Mouse (Mus musculus) left cerebral cortex, adult 18-20 months (tissue): ENCODE measurements at regions not wholly inside any gene's neighbourhood (a gene's known extent, or its start where the extent isn't known, plus 50 kb on each side); places are given as distances from the start of the nearest gene placed in this dataset.

Experiments
- DNase-seq, 2 experiments: peaks; one replicate each; pipeline ENCODE4 v3.0.0; 2021 to 2022; ENCODE audit warnings: low spot score in 2 of 2, mixed read lengths in 1 of 2

DNA sequence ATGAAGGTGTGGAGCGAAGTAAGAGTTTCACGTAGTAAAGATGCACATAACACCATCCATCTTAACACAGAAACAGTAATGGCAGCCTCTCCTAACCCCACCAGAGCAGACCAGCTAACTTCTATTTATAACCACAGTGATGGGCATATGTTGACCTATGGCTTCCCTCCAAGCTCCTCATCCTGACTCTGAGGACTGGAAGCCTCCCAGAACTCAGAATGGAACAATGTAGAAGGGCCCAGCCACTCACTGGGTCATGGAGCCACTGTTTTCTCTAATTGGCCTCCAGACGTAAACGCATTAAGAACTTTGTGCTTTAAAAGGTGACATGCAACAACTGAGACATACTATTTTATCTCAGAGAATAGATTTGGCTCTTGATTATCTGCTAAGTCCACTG is 77.0 kb downstream of the Irs2 start:
- DNase-seq: no peak

DNA sequence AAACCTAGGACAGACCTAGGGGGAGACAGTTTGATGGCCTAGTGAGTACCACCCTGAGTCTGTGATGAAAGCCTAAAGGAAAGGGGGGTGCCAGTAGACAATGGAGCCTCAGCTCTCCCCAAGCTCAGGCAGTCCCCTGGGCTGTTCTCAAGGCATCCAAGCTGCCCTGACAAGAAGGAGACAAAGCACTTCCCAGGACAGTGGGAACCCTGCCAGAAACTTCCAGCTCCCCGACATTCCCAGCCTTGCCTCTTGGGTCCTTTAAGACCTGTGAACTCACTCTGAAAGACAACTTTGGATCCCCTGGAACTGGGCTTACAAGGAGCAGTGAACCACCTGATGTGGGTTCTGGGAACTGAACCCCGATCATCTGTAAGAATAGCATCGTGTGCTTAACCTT is 79.4 kb downstream of the Irs2 start:
- no peak for DNase-seq

DNA sequence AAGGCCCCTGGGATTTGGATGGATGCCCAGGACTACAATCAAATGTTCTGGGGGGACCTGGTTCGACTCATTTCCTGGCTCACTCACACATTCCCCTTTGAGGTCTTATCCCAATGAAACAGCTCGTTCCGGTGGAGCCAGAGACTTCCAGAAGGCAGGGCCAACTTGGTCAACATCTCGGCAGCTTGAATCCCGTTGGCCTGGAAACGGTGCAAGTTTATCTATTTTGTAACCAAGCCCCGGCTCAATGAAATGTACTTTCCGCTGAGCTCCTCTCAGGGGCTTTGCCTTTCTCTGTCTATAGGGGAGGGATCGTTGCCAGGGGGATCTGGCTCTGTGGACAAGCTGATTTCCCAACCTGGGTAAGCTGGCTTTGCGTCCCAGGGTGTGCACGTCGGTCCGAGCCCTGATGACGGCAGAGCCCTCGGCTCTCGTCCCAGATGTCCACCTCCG is 79.9 kb downstream of the Irs2 start:
- DNase-seq: no peak

DNA sequence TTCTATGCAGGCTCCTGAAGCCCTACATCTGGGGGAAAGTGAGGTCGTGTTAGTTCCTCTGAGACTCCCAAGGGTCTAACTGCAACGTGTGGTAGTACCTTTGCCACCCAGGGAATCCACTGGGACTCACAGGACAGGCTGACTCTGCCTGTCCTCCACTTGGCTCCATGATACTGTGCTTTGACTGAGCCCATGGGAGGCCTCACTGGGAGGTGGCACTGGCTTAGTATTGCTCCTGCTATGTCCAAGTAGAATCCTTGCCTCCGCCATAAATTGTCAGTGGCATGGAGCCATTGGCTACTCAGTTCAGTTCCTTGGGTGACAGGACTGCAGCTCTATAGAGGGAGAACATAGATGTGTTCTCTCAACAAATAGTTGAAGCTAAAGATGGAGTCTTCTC is 81.1 kb downstream of the Irs2 start:
- DNase-seq: no peak

DNA sequence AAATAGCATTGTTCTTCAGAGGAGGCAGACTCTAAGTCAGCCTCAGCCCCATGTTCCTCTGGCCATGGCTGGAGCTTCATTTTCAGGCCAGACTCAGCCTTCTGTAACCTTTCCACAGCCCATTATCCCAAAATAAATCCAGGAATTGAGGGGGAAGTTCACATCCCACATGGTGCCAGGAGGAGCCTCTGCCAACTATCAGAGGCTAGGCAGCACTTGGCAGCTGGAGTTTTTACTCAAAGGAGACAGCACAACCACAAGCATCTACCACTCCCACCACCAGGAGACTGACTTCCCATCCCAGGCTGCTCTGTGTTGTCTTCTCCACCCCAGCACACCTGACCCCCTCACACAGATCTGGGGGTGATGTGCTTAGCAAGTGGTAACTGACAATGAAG is 81.7 kb downstream of the Irs2 start:
- DNase-seq: peak in 1 of 2 experiments; percentile 27

DNA sequence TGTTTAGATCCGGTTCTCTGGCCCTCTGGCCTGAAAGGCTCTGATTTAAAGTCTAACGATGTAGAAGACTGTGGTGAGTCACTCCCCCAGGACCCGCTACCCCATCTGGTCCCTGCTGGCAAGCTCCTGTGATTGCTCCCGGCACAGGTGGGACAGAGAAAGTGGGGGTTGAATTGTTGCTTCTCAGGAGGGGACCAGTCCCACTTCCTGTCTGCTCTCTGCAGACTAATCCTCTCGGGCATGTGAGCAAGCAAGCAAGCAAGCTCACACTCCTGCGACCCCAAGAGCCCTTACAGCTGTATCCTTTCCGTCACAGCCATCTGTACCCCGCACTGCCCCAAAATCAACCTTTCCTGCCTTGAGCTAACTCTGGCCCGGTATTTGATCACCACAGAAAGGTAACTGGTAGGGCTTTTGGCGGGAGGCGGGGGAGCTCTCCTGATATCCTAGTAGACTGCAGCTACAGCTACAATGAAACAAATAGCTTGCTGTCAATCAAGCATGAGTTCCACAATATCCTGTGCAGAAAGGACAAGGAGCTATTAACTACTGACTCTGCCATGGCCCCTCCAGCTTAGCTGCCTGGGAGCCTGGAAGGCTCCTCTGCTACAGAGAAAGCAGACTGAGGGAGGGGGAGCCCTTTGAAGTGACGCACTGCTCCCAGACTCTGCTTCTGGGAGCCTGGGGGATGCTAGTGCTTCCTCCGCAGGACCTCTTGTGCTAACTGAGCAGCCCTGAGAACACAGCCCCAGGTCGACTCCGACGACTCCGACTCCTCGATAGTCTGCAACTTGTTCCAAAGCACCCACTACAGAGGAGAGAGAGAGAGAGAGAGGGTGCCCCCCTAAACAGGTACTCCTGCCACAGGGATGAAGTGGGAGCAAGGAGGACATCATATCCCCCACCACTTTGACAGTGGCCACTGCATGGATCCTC is 82.4 kb downstream of the Irs2 start:
- no peak for DNase-seq

DNA sequence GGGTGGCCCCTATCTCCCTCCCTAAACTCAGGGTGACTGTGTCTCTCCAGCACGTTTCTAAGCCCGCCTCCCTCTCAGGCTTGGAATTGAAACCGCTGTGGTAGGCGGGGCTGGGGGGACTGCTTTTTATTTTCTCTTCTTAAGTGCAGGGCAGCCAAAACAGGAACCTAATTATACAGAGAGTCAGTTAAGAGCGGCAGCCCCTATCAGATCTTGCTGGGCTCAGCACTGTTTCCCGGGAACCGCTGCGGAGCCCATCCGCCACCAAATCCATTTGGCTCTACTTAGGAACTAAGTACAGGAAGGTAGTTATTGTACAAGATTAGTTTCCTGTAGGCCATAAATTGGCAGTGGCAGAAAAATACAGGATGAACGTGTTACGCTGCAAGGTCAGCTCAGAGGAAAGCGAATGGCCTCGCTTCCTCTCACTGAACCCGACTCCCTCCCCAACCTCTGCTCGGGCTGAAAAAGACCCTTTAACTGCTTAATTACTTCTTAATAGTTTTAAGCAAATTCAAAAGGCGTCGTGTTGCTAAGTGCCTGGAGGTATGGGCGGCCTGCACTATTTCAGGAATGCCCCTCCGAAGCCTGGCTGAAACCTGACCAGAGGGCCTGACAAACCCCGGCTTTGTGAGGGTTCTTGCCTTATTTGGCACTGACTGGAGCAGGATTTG is 83.6 kb downstream of the Irs2 start:
- no peak for DNase-seq

DNA sequence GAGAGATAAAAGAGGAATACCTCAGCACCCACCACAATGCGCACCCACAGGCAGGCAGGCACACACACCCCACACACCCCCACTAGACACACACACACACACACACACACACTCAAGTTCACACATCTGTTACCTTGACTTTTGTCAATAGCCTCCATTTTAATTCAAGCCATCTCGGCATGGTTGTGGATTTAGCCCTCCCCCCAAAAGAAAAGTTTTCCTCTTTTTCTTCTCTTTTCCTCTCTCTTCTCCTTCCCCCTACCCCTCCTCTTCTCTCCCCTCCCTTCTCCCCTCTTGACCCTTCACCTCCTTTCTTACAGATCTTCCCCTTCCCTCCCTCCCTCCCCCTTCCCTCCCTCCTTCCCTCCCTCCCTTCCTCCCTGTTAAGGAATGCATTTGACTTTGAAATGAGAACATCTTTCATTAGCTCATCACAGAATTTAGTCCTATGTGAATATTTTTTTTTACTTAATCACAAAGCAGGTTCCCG is 84.2 kb downstream of the Irs2 start:
- no peak for DNase-seq

DNA sequence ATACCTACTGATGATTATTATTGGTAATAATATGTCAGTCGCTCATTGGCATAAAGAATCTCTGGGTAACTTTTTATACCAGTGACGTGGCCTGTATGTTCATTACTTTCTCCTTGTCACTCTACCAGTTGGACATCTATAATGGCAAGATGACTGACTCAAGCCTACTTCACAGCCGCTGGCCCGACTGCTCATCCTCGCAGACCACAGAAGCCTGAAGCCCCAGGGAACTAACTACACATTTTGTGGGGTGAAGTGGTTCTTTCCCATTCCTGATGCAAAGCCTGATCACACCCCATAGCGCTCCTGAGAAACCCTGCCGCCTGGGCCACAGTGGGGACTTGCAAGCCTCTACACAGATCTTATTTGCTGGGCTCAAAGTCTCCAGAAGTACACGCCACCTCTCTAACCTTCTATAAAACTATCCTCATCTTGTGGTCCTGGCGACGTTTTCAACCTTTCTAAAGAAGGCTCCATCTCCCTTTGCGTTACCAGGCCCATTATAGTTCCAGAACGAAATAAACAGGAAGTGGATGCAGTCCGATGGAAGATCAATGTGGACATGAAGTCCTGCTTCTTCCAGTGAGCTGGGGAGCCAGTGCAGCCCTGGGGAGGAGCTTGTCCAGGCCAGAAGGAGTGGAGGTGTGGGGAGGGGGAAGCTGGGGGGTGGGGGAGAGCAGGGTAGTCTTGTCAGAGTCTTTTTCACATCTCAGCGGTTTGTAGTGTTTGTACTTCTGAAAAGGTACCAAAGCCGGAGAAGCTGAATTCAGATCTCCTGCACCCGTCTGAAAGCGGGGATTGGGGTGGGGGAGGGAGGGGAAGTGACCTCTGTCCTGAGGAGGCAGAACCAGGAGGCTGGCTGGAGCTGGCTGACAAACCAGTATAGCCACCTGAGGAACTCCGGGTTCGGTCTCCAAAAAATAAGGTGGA is 84.9 kb downstream of the Irs2 start:
- no peak for DNase-seq

DNA sequence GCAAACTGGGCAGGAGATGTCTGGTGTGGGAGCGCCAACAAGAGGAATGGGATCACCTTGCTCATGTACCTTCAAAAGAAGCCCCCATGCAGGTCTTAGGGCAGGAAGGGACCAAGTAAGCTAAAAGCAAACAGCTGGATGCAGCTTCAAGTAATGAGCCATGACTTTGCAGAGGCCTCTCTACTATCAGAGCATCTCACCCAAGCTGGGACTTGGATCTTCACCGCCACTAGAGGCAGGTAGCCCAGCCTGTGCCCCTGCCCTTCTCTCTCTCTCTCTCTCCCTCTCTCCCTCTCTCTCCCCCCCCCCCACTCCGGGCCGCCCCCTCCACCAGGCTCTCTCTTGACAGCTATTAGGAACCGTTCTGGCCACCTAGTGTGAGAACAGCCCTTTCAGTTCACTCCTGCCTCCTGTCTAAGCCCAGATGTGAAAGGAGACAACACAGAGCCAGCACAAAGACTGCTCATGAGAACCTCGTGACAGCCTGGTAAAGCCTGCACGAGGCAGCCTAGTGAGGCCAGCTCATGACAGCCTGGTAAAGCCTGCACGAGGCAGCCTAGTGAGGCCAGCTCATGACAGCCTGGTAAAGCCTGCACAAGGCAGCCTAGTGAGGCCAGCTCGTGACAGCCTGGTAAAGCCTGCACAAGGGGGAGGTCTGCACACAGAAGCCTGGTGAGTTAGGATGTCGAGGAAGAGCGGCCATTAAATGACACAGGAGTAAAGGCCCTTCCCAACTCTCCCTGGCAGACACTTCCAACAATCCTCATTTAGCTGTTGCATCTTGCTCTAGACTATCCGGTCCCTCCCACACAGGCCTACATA is 85.8 kb downstream of the Irs2 start:
- DNase-seq: no peak

DNA sequence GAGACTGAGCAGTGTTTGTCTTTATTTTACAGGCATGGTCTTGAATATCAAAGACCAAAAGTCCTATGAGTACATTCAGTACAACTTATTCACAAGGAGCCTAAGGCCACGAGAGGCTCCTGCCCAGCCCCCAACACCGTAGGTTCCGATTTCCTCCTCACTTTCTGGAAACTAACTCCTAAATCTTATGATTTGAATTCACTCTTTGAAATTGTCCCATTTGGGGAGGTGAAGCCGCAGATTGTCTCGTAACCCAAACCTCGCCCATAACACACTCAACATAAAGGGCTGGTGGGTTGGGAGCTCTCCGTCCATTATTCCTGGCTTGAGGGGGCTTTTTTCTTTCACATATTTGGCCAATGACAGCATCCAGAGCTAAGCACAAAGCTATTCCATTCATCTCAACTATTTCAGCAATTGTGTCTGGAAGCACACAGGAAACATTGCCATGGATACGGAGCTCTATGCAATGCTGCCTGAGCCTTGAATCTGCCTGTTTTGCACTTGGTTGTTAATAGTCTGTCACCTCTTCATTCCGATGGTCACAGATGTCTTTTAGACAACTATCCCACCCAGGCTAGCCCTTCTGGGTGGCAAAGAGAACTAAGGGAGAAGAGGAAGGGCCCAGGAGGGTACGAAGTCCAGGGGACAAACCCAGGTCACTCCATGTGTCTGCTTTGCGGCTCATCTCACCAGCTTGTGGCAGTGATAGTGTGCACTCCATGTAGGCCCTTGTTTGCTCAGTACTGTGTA is 86.6 kb downstream of the Irs2 start:
- no peak for DNase-seq

DNA sequence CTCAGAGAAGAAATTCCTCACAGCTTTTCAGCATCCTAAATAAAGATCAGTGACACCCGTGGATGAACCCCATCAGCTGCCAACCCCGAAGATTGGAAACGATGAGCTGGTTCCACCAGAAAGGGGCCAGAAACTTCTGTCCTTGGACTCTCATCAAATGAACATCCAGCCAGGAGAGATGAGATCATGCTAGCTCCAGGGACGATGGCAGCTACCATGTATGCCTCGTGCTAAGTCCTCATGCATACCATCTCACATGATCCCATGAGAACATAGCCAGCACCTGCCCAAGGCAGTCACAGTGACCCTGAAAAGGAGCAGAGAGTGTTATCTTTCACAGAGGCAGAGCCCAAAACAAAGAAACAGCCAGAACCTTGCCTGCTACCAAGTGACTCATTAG is 88.6 kb downstream of the Irs2 start:
- no peak for DNase-seq

DNA sequence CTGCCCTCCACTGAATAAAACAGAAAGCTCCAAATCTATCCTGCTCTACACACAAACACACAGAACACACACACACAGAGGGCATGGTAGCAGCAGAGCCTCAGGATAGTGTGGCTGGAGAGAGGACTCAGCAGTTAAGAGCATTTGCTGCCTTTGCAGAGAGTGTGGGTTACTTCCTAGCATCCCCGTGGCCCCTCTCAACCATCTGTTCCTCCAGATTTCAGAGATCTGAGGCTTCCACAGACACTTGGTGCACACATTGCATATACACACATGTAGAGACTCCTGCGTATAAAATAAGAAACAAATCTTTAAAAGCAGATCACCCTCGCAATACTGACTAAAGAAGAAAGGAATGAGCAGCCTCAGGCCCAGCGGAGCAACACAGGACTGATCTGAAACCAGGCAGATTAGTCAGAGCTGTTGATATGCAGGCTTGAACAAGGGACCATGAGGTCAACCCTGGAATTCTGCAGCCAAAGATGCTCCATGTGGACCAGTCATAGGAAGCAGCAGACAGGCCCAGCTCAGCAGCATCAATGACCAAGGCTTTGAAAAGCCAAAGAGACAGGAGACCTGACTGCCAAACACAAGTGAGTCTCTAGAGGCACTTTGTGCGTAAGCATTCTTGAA is 89.7 kb downstream of the Irs2 start:
- no peak for DNase-seq

DNA sequence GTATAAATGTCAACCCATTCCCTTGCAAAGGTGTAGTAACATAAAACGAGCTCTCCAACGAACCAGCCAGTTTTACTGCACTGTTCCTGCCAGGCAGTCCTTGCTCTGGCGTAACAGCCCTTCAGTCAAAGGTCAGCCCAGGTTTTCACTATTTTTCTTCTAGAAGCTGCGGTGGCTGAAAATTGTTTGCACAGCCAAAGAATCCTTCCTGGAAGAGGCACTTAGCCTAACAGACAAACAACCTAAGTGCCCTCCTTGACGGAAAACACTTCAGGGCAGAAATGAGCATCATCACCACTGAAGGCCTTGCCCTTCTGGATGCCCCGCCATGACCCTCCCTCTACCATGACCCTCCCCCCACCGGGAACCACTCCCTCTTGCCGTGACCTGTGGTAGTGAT is 93.6 kb downstream of the Irs2 start:
- no peak for DNase-seq

DNA sequence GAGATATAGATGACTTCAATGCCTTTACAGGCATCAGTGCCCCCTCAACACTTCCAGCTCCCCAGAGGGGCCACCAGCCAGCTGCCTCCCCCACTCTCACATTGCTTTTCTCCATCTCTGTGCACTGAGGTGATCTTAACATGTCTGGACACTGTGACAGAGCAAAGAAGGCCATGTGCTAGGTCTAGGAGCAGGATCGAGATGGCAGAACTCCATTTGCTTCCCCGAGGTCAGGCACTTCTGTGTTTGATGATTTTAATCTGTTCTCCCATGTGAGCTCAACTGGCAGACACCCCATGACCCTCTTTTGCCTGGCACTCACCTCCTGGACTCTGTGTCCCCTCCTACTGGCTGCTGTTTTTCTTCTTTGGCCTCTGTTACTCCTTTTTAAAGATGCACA is 95.8 kb downstream of the Irs2 start:
- DNase-seq: no peak

DNA sequence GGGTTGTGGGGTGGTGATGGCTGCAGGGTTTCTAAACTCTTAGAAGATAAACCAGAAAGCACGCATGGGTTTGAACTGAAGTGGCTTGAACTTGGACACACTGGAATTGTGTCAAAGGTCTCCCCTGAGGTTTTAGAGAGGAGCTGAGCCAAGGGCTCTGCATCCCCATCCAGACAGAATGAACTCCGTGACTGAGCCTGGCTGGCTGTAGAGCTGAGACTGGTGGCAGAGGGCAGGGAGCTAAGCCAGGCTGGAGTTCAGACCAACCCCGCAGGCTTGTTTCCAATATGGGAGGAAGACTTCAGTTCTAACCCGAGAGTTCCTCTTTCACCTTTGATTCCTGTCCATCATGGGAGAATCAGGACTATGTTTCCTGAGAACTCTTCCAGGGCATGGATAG is 96.9 kb downstream of the Irs2 start:
- no peak for DNase-seq

DNA sequence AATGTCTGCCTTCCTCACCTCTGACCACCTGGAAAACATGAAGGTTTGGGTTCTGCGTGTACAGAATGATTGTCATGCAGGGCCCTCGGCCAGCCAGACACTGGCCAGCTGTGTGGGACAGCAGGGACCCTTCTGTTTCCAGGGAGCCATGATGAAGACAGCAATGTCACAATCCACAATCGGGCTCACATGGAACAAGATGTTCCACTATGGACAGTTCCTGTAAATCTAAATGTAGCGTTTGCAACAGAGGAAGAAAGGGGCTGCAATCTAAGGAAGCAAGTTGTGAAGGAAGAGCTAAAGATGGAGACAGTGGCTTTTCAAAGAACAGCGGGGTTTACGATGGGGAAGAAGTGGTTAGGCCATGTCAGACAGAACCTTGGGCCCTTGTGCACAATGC is 97.3 kb downstream of the Irs2 start:
- no peak for DNase-seq

DNA sequence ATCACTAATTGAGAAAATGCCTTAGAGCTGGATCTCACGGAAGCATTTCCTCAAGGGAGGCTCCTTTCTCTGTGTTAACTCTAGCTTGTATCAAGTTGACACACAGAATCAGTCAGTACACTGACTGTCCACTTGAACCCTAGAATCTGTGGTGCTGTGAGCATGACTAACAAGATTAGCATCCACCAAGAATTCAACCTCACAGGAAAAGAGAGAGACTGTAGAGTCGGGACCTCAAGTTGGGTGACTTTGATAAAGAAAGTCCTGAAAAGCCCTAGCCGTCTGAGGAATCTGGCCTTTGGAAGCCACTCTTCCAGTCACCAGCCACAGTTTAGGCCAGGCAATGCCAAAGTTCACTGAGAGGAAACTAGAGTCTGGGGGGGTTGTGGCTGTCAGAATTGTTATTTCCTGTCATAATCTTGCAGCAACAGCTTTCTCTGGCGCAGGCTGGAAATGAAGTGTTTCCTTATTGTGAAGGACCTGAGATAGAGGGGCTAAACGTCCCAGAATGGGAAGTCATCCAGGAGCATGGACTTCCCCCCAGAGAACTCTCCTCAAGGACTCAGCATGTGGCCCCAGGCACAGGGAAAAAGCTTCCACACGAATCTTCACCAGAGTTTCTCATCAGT is 97.9 kb downstream of the Irs2 start:
- DNase-seq: no peak

DNA sequence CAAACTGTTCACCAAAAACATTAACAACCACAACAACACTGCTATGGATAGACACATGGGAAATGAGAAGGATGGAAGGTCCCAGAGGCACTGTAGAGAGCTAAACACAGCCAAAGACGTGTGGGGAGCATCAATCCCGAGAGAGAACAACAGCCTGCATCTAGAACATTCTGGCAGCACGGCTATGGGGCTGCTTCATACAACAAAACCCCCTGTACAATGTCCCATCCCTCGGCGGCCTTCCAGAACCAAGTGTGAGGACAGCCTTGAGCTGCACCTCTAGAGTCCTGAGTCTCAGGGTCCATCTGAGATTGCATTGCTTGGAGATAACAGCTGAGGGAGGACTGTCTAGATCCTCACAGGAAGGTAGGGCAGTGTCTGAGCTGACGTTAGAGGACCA is 99.1 kb downstream of the Irs2 start:
- DNase-seq: no peak
